Mouse (Mus musculus) brain, embryonic 18.5 days (tissue): ENCODE measurements at regions not wholly inside any gene's neighbourhood (a gene's known extent, or its start where the extent isn't known, plus 50 kb on each side); places are given as distances from the start of the nearest gene placed in this dataset.
"Not testable (repeated sequence)": the region's sequence is repeated elsewhere in the genome, so short reads cannot be mapped to it uniquely, and the experiment has no call there.

Experiments
- DNase-seq: peaks from one replicate; pipeline ENCODE4 v3.0.0-alpha.2; 2012; ENCODE audit warnings: low read depth, low spot score

GRCm38 (mm10) chr1:141716953-141717352, 1471.0 kb downstream of the Kcnt2 start:
- DNase-seq, result no peak

DNA sequence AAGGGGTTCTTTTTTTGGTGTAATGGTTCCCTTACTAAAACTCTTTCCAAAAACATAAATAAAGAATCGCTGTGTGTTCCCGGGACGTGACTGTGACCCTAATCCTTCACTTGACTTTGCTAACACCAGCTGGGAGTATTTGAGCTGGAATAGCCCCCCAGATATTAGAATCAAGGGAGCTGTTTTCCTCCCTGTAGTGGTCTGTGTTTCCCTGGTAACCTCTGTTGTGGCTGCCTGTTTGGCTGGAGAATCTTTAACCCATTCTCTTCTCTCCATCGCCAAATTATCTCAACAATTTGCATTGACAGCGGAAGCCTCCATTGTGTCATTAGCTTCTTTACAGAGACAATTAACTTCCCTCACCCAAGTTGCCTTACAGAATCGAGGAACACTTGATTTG, 1471.6 kb downstream of the Kcnt2 start:
- DNase-seq, result no peak

GRCm38 (mm10) chr1:141741299-141741698, 1495.3 kb downstream of the Kcnt2 start:
- peak; percentile 20 for DNase-seq

DNA sequence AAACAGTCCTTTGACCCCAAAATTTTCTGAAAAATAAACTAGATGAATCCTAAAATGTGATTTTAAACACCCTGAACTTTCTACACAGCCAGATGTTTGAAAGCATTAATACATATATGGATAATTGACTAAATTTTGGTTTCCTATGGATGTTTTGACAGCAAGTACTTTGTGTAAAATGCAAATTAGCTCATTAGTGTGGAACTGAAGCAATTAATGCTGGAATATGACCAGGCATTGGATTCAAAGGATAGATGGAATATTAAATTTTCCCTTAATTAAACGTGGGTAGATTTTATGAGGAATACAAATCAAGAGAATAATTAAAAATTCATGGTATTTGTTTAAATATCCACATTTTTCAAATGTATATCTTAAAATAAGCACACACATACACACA, 1530.1 kb downstream of the Kcnt2 start:
- DNase-seq, result no peak

DNA sequence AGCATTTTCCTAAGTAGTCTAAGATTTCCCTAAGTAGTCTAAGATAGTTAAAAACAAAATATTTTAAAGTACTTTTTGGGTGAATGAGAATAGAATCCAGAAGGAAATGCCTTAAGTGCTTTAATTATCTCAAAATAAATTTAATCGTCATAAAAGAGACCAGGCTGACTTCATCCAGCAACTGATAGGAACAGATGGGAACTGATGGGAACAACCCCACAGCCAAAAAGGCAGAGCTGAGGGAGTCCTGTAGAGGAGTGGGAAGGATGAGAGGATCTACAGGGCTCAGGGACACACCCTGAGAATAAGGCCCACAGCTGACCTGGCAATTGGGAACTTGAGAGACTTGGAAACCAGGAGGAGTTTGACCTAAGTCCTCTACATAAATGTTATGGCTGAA, 1537.4 kb downstream of the Kcnt2 start:
- DNase-seq, result no peak

- DNase-seq, result peak; percentile 59
Observed at GRCm38 (mm10) chr1:141813315-141814158, 1567.6 kb downstream of the Kcnt2 start.

GRCm38 (mm10) chr1:141831444-141831843, 1585.5 kb downstream of the Kcnt2 start:
- no peak for DNase-seq

GRCm38 (mm10) chr1:141842547-141842946, 1596.6 kb downstream of the Kcnt2 start:
- peak; percentile 43 for DNase-seq

GRCm38 (mm10) chr1:141853841-141854240, 1607.9 kb downstream of the Kcnt2 start:
- not testable (repeated sequence) for DNase-seq

GRCm38 (mm10) chr1:141884356-141884755, 1638.4 kb downstream of the Kcnt2 start:
- DNase-seq, result no peak

- DNase-seq, result no peak
Observed at GRCm38 (mm10) chr1:141897924-141898455, 1652.0 kb downstream of the Kcnt2 start.

- peak; percentile 54 for DNase-seq
Observed at GRCm38 (mm10) chr1:141911714-141912398, 1665.9 kb downstream of the Kcnt2 start.

GRCm38 (mm10) chr1:141926194-141926593, 1680.2 kb downstream of the Kcnt2 start:
- DNase-seq, result no peak

DNA sequence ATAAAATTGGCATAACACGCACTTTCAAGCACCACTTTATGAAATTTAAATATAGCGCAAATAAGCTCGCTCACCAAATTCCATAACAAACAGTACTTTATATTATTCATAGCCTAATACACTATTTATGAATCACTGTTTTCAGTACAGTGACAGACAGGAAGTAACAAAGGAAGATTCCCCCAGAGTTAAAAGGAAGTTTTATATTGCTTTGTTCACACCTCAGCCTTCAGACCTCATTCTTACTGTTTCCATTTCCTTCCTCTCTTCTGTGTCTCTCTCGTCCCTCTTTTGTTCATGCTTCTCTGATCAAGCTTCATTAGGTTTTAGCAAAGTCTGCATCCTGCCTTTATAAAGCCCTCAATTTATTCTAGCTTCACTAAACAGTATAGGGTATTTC, 1680.8 kb downstream of the Kcnt2 start:
- no peak for DNase-seq

GRCm38 (mm10) chr1:141948055-141948454, 1692.4 kb upstream of the B3galt2 start:
- no peak for DNase-seq

GRCm38 (mm10) chr1:141954323-141954867, 1686.1 kb upstream of the B3galt2 start:
- DNase-seq, result no peak

DNA sequence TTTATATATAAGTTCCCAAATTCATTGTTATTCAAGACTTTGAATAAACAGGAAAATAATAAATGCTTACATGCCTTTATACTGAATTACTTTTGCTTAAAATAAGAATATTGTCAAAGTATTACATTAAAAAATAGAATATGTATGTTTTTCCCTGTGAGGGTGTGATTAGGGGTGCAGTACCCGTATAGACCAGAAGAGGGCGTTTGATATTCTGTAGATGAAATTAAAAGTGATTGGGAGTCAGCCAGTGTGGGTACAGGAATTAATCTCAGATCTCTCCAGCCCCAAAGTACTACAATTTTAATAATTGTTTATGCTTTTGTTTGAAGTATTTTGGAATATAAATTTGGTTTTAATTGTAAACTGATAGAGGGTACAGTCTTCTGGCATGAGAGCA, 1678.7 kb upstream of the B3galt2 start:
- no peak for DNase-seq

GRCm38 (mm10) chr1:141968133-141968532, 1672.3 kb upstream of the B3galt2 start:
- peak; percentile 36 for DNase-seq

GRCm38 (mm10) chr1:141974329-141974728, 1666.1 kb upstream of the B3galt2 start:
- DNase-seq, result no peak

DNA sequence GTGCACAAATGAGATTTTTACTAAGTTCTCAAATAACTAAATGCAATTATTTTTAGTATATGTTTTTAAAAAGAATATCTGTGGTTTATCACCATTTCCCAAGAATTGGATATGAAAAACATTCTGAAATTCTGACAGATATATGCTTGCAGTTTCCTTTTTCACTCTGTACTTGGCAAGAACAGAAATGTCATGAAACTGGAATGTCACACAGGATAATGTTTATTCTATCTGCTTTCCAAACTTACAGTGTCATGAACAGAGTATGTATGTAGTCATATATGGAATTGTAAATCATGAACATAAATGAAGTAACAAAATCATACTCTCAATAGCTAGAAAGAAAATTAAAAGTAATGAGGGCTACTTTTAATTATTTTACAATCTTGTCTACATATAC, 1640.7 kb upstream of the B3galt2 start:
- DNase-seq, result peak; percentile 26

GRCm38 (mm10) chr1:142000335-142000734, 1640.1 kb upstream of the B3galt2 start:
- no peak for DNase-seq

- no peak for DNase-seq
Observed at GRCm38 (mm10) chr1:142006316-142006715, 1634.1 kb upstream of the B3galt2 start.
